Mouse (Mus musculus) adrenal gland, postnatal 36 days (tissue): Measurements from ENCODE around the gene Arrb2. TPM values are rescaled to one million over a fixed set of nuclear protein-coding genes. Genes with fewer than 3 reads are reported as not detected.
"Not testable (repeated sequence)": the region's sequence is repeated elsewhere in the genome, so short reads cannot be mapped to it uniquely, and the experiment has no call there.

Source experiments
- DNase-seq, 2 experiments: peaks; one replicate each; pipeline ENCODE4 v3.0.0; 2021; ENCODE audit warnings: mixed read lengths in 1 of 2
- total RNA-seq, 2 experiments: library from RNA; stranded (reverse); gene quantifications; 2 replicates each; pipeline ENCODE4 v1.2.3; 2021

Arrb2 gene
- total RNA-seq, 2 experiments from 2014 or later = 18.5 to 26.6 TPM

DNA sequence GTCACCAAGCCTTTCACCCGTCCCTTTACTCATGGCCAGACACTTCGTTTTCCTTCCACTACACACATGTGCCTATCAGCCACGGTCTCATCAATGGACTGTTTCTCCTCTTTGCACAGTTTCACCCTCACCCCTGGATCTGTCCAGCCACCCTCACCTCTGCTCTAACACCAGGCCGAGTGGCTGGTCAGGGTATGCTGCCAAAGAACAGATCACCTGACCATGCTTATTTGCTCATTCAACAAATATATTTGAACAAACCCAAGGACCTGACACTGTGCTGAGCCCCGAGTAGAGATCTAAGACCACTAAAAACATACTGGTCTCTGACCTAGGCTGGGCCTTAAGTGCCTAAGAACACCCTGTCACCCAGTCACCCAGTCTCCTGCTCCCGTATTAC is 12.2 kb downstream of the Arrb2 start:
- no peak for DNase-seq

DNA sequence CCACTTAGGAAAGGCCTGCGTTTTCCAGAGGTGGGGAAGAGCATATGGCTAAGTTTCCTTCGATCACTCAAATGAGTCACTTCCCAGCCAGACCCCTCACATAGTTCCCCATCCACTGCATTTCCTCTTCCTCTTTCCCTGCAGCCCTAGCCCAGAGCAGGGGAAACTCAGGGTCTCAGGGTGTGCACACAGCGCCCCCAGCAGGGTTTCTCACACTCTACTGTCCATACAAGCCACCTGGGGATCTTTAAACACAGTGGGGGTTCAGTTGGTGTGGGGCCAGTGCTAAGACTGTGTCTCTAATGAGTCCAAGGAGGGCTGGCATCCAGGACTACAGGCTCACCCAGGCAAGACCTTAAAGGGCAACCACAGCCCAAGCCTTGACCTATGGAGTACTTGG is 14.3 kb downstream of the Arrb2 start:
- no peak for DNase-seq

DNA sequence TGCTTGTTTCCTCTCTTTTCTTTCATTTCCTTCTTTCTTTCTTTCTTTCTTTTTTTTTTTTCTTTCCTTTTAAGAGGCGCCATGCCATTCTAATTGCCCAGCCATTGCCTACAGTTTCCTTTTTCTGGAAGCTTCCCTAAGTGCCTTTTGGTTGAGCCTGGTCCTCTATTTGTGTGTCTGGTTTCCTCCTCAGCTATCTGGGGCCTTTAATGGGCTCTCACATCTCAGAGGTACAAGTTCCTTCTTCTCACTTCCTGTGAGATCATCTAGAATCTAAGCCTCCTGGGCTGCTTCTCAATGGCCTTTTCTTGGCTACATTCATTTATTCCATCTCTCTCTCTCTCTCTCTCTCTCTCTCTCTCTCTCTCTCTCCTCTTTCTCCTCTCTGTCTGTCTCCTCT is 14.9 kb downstream of the Arrb2 start:
- no peak for DNase-seq

DNA sequence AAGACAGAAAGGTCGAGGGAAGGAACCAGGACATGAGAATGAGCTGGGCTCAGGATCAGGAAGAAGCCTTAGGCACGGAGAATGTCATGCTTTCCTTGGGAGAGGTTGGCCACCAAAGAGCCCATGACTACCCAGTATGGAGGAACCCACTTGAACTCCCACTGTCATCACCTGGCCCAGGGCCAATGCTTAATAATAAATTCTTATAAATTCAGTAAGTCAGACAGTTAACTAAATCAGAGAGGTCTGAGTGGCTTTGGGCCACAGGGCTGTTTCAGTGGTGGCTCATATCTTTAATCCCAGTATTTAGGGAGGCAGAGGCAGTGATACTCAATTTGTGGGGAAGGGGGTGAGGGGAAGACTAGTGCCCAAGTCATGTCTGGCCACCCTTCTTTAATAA is 18.5 kb downstream of the Arrb2 start:
- no peak for DNase-seq

DNA sequence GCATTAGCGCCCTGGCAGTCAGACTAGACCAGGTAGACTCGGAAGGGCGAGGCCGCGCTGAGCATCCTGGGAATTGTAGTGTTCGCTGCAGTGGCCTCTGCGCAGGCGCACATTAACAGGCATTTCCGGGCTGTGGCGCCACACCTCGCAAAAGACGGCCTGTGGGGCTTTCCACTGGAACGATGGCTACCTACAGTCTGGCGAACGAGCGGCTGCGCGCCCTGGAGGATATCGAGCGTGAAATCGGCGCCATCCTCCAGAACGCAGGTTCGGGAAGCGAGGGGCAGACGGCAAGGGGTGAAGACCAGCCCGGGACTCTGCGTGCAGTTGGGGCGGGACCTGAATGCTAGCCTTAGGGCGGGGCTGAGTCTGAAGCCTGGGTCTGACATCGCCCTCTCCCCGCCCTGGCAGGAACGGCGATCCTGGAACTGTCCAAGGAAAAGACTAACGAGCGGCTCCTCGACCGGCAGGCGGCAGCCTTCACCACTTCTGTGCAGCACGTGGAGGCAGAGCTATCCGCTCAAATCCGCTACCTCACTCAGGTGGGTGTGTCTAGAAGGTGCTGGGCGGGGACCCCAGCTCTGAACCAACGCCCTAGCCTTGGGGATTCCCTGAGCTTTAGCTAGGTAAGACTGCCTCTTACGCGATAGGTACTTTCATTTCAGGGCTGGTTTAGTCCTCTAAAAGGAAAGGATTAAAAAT is 19.5 kb downstream of the Arrb2 start, which contains the start of gene Med11:
Med11 (plus strand) TSS at position 123 of the 702 bp plus-strand sequence.
- DNase-seq = peak; percentile 97 to 98

DNA sequence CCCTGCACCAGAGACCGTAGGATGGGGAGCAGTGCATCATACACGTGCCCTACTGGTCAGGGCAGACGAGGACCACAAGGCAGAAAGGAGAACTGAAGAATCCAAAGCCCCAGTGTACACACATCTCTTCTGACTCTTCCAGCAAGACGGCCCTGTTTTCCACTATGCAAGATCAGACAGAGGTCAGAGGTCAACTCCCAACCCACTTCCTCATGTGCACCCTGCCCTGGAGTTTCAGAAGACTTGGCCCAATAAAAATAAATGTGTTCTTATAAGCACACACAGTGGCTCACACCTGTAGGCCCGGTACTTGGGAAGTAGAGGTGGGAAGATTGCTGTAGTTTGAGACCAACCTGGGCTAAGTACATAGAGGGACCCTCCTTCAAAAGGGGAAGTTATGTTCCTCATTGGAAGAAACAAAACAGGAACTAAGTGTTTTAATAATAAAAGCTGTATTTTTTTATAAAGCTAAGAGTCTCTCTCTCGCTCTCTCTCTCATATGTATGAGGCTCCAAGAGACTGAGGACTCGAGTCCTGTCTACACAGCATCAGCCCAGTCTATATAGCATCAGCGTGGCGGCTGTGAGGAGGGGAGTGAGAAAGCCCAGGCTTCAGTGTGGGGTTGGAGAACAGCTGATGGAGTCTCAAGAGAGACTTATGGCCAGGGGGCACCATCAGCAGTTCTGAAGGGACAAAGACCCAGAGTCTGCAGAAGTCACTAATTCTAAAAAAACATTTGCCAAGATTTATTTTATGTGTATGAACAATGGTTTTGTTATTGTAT is 21.0 kb downstream of the Arrb2 start:
- DNase-seq = no peak

DNA sequence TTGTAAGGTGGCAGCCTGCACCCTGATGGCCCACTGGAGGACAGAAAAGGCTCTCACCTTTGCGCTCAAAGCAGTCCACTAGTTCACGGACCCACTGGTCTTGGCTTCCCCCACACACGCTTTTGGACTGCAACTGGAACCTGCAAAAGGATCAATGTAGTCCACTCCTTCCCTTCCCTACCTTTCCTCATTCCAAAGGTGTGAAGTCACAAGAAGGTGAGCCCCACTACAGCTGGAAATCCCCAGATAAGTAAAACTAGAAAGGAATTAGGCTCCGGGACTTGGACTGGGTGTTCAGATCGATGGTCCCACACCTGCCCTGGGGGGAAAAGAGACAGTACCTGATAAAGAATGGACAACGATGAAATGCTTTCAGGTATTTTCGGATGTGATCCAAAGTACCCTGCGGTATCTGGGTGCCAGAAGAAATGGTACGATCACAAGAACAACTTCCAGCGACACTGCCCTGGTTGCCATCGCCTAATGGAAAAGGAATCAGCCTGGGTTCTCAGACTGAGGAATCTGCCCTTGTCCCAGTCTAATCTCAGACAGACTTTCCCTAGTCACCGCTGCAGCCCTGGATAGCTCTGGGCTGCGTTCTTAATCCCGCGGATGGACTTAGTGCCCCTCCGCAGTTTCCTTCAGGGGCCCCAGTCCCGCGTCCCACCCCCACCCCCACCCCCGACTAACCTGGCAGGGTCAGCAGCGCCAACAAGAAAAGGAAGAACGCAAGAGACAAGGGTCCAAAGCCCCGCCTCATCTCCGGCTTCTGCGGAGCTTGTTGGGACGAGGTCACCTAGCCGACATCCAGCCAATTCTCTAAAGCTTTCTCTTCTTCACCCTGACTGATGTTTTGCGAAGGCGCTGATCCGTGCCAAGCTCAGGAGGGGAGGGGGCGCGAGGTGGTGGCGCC is 26.5 kb downstream of the Arrb2 start, which contains the start of gene Zmynd15:
Zmynd15 (plus strand) TSS at position 746 of the 913 bp plus-strand sequence.
- DNase-seq = peak in 1 of 2 experiments; percentile 12

DNA sequence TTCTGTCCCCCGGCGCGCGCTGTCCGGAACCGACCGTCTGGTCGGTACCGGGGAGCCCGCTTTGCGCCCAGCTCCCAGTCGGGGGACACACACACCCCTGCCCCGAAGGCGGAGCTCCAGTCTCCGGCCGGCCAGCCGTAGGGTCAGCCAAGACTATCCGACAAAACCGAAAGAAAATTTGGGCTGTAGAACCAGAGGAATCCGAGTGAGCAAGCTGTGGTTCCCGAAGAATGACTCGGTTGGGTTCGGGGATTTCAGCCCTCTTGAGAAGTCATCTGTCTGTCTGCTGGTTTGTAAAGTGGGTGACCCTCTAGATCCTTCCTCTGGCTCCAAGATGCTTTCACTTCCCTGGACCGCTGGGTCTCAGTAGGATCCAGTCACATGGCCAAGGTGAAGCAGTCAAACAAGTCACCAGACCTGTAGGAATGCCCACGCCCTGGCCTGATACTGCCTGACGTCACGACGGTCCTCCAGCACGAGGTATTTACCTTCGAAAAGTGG is 27.2 kb downstream of the Arrb2 start, which contains the start of gene Cxcl16:
Cxcl16 (minus strand) TSS at position 384 of the 501 bp plus-strand sequence.
- peak; percentile 55 to 69 for DNase-seq

DNA sequence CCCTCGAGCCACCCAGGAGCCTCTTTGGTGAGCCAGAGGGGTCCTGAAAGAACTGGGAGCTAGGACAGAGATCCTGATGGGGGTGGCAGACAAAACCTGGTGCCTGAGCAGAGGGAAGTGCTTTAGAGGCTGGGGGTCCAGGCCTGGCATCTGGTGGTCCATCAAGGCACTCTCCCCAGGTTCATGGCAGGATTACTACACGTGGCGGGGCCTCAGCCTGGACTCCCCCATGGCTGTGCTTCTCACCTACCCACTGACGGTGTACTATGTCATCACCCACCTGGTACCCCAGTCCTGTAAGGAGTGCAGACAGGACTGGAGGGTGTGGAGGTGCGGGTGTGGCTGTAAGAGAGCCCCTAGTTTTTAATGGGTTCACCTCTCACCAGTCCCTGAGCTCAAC is 31.5 kb downstream of the Arrb2 start:
- DNase-seq = no peak

DNA sequence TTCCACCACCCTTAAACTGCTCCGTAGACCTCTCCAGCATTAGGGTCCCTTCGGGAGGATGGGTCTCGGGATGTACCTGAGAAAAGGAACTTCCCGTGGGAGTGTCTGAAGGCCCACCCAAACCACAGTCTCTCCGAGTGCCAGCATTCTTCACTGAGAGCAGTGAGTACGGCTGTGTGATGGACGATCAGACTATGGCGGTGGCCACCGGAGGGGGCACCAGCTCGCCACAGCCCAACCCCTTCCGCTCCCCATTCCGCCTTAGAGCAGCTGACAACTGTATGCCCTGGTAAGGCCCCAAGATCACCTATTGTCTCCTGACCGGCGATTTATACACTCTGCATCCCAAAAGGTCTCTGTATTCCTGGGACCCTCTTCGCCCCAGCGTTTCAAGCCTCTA is 32.8 kb downstream of the Arrb2 start:
- DNase-seq = no peak

DNA sequence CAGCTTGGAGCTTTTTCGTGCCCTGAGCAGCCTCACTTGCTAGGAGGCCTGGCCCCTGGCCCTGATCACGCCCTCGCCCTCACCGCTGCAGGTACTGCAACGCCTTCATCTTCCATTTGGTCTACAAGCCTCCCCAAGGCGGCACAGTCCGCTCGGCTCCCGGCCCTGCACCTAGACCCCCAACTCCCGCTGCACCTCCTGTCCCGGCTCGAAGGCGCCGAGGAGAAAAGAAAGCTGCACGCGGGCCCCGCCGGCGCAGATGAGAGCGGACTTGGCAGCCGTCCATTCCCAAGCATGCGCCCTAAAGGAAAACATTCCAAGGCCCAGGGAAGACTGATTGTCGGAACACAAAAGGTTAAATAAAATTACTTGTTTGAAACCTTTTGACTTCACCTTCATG is 33.4 kb downstream of the Arrb2 start:
- DNase-seq = peak; percentile 39 to 59

DNA sequence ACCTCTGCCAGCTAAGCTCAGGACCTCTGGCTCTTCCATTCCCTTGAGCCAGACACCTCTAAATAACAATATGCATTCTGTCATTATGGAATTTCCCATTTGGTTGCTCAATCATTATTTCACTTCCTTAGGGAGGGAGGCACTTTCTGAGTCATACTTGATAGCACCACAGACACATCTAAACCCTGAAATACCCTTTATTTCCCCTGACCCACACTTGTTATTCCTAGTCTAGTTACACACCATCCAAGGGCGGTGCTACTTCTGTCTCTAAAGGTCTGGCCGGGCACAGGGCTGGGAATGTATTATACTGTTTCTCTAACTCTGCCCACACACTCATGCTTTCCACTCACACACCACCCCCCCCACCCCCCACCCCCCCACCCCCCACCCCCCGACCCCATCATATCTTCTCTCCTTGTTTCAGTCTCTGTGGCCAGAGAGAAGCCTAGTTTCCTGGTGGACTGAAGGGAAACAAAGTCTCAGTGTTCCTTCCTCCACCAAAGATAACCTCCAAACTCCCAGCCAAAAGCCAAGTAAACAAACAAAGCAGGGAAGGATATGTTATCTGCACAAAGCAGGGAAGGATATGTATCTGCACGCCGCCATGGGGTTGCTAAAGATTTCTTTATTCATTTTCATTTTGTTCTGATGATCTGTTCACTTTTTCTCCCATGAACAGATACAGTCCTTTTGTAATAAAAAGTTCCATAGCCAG is 35.6 kb downstream of the Arrb2 start:
- DNase-seq = no peak

DNA sequence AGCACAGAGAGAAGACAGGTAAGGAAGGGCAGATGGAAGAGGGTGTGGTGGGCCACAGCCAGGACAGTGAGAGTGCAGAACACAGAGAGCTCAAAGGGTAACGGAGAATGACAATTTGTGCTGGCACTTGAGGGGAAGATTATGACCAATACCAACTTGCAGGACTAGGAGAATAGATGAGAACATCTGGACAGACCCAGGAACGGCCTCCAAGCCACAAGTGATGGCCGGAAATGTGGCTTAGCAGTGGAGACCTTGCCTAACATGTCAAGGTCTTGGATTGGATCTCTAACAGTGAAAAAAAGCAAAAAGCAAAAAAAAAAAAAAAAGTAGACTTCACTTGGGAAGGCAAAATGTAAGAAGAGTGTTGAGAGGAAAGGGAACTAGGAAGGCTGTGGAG is 37.3 kb downstream of the Arrb2 start:
- DNase-seq = peak in 1 of 2 experiments; percentile 20

DNA sequence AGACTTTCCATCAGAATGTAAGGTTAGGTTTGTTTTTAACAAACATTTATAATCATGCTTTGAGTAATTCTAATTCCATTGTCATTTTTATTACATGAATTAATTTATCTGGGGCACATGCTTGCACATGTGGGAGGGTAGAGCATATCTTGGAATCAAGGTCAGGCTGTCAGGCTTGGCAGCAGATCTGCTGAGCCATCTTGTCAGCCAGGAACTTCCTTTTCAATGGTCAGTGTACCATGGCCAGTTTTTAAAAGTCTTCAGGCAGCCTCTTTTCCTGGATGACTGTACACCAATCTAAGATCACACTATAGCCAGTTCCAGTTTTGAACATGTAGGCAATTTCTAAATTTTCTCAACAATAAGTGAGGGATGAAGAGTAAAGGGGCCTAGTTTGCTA is 40.3 kb downstream of the Arrb2 start:
- DNase-seq = peak; percentile 57 to 59

DNA sequence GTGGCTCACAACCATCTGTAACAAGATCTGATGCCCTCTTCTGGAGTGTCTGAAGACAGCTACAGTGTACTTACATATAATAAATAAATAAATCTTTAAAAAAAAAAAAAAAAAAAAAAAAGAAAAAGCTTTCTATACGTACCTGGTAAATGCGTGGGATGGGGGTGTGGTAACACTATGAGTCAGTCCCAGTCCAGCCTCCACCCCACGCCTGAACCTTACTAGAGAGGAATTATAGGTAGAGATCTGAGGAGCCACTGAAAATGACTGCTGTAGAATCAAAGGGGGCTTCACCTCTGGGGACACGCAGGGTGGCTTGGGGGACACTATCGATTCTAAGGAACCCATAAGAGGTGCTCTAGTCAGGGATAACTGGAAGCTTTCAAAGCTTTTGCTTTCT is 40.9 kb downstream of the Arrb2 start:
- not testable (repeated sequence) for DNase-seq

DNA sequence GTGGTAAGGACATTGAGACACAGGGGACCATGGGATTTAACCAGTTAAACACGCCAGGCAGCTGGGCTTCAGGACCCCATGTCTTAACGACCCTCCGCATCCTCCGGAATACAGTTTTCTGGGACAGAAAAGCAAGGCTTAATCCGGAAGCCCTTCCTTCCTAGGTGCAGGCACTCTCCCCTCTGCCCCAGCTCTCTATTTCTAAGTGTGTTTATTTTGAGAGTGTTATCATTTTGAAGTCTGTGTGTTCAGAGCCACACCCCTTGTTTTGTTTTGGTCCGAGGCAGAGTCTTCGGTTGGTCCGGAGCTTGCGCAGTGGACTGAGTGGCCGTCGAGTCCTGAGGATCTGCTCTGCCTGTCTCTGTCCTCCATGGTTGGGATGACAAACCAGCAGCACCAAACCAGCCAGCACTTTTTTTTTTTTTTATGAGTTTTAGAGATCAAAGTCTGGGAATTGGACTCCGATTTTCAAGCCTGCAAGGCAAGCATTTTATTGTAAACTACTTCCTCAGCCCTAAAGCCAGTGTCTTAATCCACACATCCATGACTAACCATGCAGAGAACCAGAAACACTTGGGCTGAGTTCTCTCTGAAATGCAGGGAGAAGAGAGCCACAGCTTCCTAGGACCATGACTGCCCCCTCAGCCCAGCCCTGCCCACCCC is 42.6 kb downstream of the Arrb2 start:
- no peak for DNase-seq

DNA sequence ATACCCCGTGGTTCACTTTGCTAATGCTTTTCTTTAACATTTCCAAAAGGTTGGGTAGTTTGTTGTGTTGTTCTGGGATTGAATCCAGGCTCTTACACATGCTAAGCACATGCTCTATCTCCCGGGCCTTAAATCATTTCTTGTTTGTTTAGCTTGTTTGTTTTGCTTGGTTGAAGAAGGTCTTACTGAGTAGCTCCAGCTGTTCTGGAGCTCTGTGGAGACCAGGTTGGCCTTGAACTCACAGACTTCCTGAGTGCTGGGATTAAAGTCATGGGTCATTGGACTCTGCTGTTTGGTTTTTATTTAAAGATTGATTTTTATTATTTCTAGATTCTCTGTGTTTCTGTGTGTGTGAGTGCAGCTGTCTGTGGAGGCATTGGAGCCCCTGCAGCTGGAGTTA is 53.1 kb downstream of the Arrb2 start:
- DNase-seq = no peak

DNA sequence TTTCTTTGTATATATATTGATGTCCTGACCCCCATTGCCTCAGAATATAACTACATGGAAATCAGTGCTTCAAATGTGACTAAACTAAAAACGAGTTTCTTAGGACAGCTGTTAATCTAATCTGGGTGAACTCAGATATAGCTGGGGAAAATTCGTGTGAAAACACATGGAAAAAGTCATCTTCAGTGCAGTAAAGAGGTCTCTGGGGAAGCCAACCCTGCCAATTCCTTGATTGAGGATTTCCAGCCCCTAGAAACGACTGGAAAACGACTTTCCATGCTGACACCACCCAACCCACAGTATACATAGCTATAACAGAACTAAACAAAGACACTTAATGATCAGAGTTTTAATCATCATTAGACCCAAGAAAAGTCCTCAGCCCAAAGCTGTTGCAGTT is 55.4 kb downstream of the Arrb2 start:
- DNase-seq = no peak

DNA sequence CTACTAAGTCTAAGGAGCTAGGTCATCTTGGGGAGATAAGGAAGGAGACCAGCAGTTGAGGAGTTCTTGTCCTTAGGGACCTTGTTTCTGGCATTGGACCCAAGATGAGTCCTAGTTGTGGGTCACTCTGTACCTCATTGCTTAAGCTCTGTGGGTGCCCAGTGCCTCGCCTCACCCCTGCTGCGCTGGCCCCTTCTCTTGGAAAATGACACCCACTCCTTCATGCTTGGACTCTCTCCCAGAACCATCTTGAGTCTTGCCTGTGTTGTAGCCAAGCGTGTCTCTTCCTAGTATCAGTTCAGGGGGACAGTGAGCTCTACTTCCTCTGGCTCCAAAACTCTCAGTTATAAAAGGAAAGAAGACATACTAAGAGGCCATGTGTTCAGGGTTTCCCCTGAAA is 56.7 kb downstream of the Arrb2 start:
- DNase-seq = no peak

DNA sequence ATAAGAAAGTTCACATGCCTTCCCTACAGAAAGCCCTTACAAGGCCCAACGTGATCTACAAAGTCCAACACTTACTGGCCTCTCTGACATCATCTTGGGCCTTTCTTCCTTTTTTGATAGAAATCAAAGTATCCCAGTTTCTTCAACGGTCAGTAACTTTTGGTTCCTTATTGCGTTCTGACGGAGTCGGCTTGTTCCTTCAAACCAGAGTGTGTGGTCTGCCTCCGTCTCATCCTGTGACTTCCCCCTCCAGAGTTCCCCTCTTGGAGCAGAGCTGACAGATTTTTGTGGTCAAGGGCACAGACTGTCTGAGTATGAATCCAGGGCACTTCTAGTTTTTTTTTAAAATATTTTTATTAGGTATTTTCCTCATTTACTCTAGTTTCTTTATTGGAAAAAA is 57.2 kb downstream of the Arrb2 start:
- no peak for DNase-seq
